17 mouse cellular contexts compared by ENCODE assay signal in genomic region chr5:131916791-131917403, GRCm38 (mm10).
DNase-seq lines count a peak whose midpoint lies in the region; ATAC-seq and TF ChIP-seq lines count a peak whose summit lies in the region.
"Had no signal": no experiment of that assay in that cellular context is flagged by ENCODE, and none has a peak within 500 bp of the region (broad histone marks: within the 10 kb centered on the region; RNA-seq: fewer than 3 reads in every experiment).

No protein-coding gene starts in this region.

- no peak overlapping the region for H3K9ac ChIP-seq in kidney, postnatal 0 days (ENCODE audit: low read depth, low read length)
- H3K9ac ChIP-seq in midbrain, embryonic 14.5 days (replicated peaks; ENCODE audit: low read length) = no peak overlapping the region
- H3K9ac ChIP-seq: heart, embryonic 12.5 days; lung, embryonic 15.5 days had no signal

- no peaks in the 10 kb centered on the region for H3K9me3 ChIP-seq in kidney, postnatal 0 days (replicated peaks; ENCODE audit: low read length)
- H3K9me3 ChIP-seq in midbrain, embryonic 14.5 days (ENCODE audit: control insufficient read depth, low read length) = no peaks in the 10 kb centered on the region
- H3K9me3 ChIP-seq: heart, embryonic 12.5 days; limb, embryonic 10.5 days; lung, embryonic 15.5 days had no signal

- H3K4me2 ChIP-seq in kidney, postnatal 0 days (ENCODE audit: low read length) = no peak overlapping the region
- no peak overlapping the region for H3K4me2 ChIP-seq in midbrain, embryonic 14.5 days (ENCODE audit: low read length)
- H3K4me2 ChIP-seq: heart, embryonic 12.5 days; liver, embryonic 11.5 days; lung, embryonic 15.5 days had no signal

- no peaks in the 10 kb centered on the region for H3K36me3 ChIP-seq in kidney, postnatal 0 days (ENCODE audit: insufficient read depth, low read length)
- no peaks in the 10 kb centered on the region for H3K36me3 ChIP-seq in midbrain, embryonic 14.5 days (ENCODE audit: control insufficient read depth, insufficient read depth, low read length)
- H3K36me3 ChIP-seq: heart, embryonic 12.5 days; limb, embryonic 10.5 days; lung, embryonic 15.5 days had no signal

- WGBS in kidney, postnatal 0 days = 24% methylated on average over 12 of the region's 12 CpGs
- WGBS in midbrain, embryonic 14.5 days = 31% methylated on average over 12 of the region's 12 CpGs

- no peaks in the 10 kb centered on the region for H3K27me3 ChIP-seq in kidney, postnatal 0 days (ENCODE audit: insufficient read depth, low read length)
- H3K27me3 ChIP-seq in midbrain, embryonic 14.5 days (ENCODE audit: control insufficient read depth, insufficient read depth, low read length) = no peaks in the 10 kb centered on the region
- H3K27me3 ChIP-seq: CH12.LX; heart, embryonic 12.5 days had no signal

- H3K4me1 ChIP-seq in kidney, postnatal 0 days (replicated peaks; ENCODE audit: insufficient read depth, low read length) = no peaks in the 10 kb centered on the region
- H3K4me1 ChIP-seq in midbrain, embryonic 14.5 days (ENCODE audit: control insufficient read depth, insufficient read depth, low read length) = peaks cover 60% of the 10 kb centered on the region

- no peak for ATAC-seq in kidney, postnatal 0 days (replicated peaks; ENCODE audit: low FRiP score, low read depth)
- peak; percentile 37; the same call in 1 of the 2 replicates for ATAC-seq in midbrain, embryonic 14.5 days (ENCODE audit: low FRiP score, low TSS enrichment)
- ATAC-seq in erythroid progenitor cell, adult 5-6 weeks (replicated peaks; ENCODE audit: low FRiP score, poor library complexity, severe bottlenecking) = no peak

- no peak overlapping the region for H3K4me3 ChIP-seq in kidney, postnatal 0 days (replicated peaks; ENCODE audit: low read depth, low read length)
- H3K4me3 ChIP-seq in midbrain, embryonic 14.5 days (replicated peaks; ENCODE audit: low read depth, low read length) = no peak overlapping the region
- H3K4me3 ChIP-seq: heart, embryonic 12.5 days; left cerebral cortex, adult 2 months; limb, embryonic 10.5 days; lung, embryonic 15.5 days had no signal

- peak; percentile 68 for DNase-seq in adrenal gland, adult 2 months
- no peak for DNase-seq in adrenal gland, postnatal 4 days (ENCODE audit: low spot score in 2 of 2)
- peak; percentile 33 for DNase-seq in kidney, postnatal 0 days (ENCODE audit: low spot score)
- no peak for DNase-seq in kidney, adult 11 months
- DNase-seq in adrenal gland, postnatal 14 days = peak; percentile 27
- DNase-seq in midbrain, embryonic 14.5 days = peak; percentile 71
- no peak for DNase-seq in retina, postnatal 1 day
- DNase-seq: cerebellum, adult 2 months; kidney, postnatal 14 days; thymus, adult 18-20 months had no signal

- no peak overlapping the region for H3K27ac ChIP-seq in kidney, postnatal 0 days
- H3K27ac ChIP-seq in midbrain, embryonic 14.5 days (replicated peaks; ENCODE audit: low read depth, low read length) = peak overlapping the region; percentile 62
- H3K27ac ChIP-seq: left cerebral cortex, adult 2 months; lung, embryonic 15.5 days had no signal

- TF ChIP-seq CTCF in kidney, postnatal 0 days (IDR thresholded peaks at IDR 0.05; ENCODE audit: low read depth) = no peak

Comparison
In these comparisons a context has a peak if more than half of its experiments do, and no peak if none do; other contexts are left out.
1. DNase-seq: peak in adrenal gland, adult 2 months (single experiment), kidney, postnatal 0 days (single experiment), adrenal gland, postnatal 14 days (single experiment) and midbrain, embryonic 14.5 days (single experiment); none in adrenal gland, postnatal 4 days (0 of 2), kidney, adult 11 months (single experiment) and retina, postnatal 1 day (single experiment).